Mouse (Mus musculus): ENCODE measurements around the gene Muc13.

- TF ChIP-seq CTCF (IDR thresholded peaks at IDR 0.05; ENCODE audit: low read depth) (no peak), EP300 (IDR thresholded peaks at IDR 0.05; ENCODE audit: low read depth) (peak; percentile 55; the same call in 1 of the 2 replicates)
Measured at GRCm38 (mm10) chr16:33764501-33765193, 29.2 kb upstream of the Muc13 start.
